Mouse (Mus musculus): ENCODE results near the gene Zfp536. TPM values are rescaled to one million over a fixed set of nuclear protein-coding genes. Genes with fewer than 3 reads are reported as not detected.

Gene Zfp536
- polyA plus RNA-seq, 1 experiment: not detected

DNA sequence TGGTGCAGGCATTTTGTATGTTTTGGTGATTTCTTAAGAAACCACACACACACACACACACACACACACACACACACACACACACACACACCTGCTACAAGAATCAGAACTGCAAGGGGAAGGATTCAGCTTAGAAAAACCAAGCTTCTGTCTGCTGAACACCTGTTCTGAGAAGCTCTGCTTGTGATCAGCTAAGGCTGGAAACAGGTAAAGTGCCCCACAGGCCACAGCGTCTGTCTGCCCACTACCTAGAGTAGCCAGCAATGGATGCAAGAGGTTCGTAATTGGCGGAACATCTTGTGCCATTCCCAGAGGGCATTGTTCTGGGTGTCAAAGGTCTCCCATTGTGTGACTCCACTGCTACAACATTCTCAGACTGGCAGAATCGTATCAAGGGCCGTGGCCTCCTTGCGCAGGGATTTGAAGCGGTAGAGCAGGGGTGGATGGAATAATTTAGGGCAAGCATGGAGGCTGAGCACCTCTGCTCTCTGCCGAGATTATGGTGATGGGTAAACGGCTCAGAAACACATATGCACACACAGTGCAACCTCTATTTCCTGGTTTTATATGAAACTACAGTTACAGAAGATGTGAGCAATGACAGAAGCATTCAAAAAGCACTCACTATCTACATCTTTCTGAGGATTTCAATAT lies 170.4 kb downstream of the Zfp536 start:
- no peak overlapping the region for H3K27ac ChIP-seq (ENCODE audit: control insufficient read depth, insufficient read depth, low read depth, low read length, poor library complexity)
- H3K4me3 ChIP-seq (replicated peaks; ENCODE audit: control insufficient read depth, low read depth, low read length): no peak overlapping the region
- 73% methylated on average over 9 of the region's 9 CpGs for WGBS
- no peak for TF ChIP-seq POLR2A (IDR thresholded peaks at IDR 0.05; ENCODE audit: borderline replicate concordance, control insufficient read depth, low read depth, low read length)
- no peak for TF ChIP-seq CTCF (IDR thresholded peaks at IDR 0.05; ENCODE audit: control insufficient read depth, insufficient read depth, low read length)
- H3K4me1 ChIP-seq (ENCODE audit: control insufficient read depth, insufficient read depth, low read length): no peaks in the 10 kb centered on the region; the same call in 1 of the 2 replicates

DNA sequence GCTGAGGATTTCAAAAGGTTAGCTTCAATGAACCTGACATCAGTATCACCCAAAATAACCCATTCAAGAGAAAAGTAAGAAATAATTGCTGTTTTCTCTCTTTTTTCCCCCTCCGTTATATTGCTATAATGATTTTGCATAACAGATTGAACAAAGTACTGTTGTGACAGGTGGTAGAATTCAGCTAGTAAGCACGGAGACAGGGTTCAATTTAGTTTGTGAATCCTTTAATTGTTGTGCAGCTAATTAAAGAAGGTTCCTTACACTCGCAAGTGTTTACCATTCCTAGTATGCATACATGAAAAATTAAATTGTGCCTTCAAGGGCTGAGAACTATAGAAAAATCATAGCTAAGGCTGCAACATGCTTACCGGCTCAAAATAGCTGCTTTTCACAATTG lies 173.1 kb downstream of the Zfp536 start:
- 72% methylated on average over 4 of the region's 4 CpGs for WGBS

DNA sequence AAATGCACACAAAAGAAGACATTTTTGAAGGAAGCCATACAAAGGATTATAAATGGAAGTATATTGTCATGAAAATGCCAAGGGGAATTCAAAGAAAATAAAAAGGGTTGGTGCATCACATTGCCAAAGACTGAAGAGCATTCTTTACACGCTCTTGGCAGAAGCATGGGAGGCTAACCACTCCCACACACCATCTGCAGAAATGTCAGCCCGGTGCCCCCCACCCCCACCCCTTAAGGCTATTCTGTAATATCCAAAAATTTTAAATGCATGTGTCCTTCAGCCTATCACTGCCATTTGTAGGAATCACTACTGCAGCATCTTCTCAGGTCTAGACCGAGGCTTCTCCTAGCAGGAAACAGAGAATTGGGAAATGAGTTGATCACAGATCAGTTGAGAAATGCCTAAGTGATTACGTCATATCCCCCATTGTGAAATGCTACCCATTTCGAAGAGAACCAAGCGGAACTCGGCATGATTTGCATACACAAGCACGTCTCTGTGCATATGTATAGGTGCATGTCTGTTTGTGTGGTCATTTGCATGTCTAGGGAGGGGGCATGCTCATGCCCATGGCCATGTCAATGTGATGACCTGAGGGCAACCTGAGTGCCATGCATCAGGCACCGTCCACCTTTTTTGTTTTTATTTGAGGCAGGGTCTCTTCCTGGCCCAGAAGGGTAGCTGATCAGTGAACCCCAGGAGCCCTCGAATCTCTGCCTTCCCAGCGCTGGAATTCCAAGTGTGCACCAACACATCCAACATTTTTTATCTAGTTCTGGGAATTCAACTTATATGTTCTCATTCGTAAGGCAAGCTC lies 179.0 kb downstream of the Zfp536 start:
- TF ChIP-seq CTCF (IDR thresholded peaks at IDR 0.05; ENCODE audit: control insufficient read depth, insufficient read depth, low read length): no peak
- TF ChIP-seq POLR2A (IDR thresholded peaks at IDR 0.05; ENCODE audit: borderline replicate concordance, control insufficient read depth, low read depth, low read length): no peak
- 46% methylated on average over 12 of the region's 12 CpGs for WGBS

More for the DNA sequence above, 173.1 kb downstream of the Zfp536 start:
- Histone ChIP-seq H3K27ac (ENCODE audit: control insufficient read depth, insufficient read depth, low read depth, low read length, poor library complexity) (no peak overlapping the region), H3K4me3 (replicated peaks; ENCODE audit: control insufficient read depth, low read depth, low read length) (no peak overlapping the region), H3K4me1 (ENCODE audit: control insufficient read depth, insufficient read depth, low read length) (no peaks in the 10 kb centered on the region; the same call in 1 of the 2 replicates)
- TF ChIP-seq CTCF (IDR thresholded peaks at IDR 0.05; ENCODE audit: control insufficient read depth, insufficient read depth, low read length): no peak
- no peak for TF ChIP-seq POLR2A (IDR thresholded peaks at IDR 0.05; ENCODE audit: borderline replicate concordance, control insufficient read depth, low read depth, low read length)

DNA sequence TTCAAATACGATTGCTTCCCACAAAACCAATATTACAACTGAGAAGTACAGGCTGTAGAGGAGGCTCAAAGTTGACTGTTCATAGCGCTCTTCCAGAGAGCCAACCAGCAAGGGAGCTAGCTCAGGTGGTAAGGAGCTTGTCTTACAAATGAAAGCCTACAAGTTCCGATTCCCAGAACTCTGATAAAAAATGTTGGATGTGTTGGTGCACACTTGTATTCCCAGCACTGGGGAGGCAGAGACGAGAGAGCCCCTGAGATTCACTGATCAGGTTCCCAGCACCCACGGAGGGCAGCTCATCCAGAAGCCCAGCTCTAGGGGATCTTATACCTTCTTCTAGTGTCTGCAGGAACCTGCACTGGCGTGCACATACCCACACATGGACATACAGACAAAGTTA lies 179.9 kb downstream of the Zfp536 start:
- TF ChIP-seq POLR2A (IDR thresholded peaks at IDR 0.05; ENCODE audit: borderline replicate concordance, control insufficient read depth, low read depth, low read length): no peak
- no peak for TF ChIP-seq CTCF (IDR thresholded peaks at IDR 0.05; ENCODE audit: control insufficient read depth, insufficient read depth, low read length)
- H3K27ac ChIP-seq (ENCODE audit: control insufficient read depth, insufficient read depth, low read depth, low read length, poor library complexity): no peak overlapping the region
- no peak overlapping the region for H3K4me3 ChIP-seq (replicated peaks; ENCODE audit: control insufficient read depth, low read depth, low read length)
- H3K4me1 ChIP-seq (ENCODE audit: control insufficient read depth, insufficient read depth, low read length): peaks cover 1% of the 10 kb centered on the region; the same call in 1 of the 2 replicates
- WGBS: 78% methylated on average over 6 of the region's 6 CpGs

More for the DNA sequence above, 179.0 kb downstream of the Zfp536 start:
- no peak overlapping the region for H3K4me3 ChIP-seq (replicated peaks; ENCODE audit: control insufficient read depth, low read depth, low read length)
- H3K4me1 ChIP-seq (ENCODE audit: control insufficient read depth, insufficient read depth, low read length): peaks cover 1% of the 10 kb centered on the region; the same call in 1 of the 2 replicates
- H3K27ac ChIP-seq (ENCODE audit: control insufficient read depth, insufficient read depth, low read depth, low read length, poor library complexity): no peak overlapping the region

DNA sequence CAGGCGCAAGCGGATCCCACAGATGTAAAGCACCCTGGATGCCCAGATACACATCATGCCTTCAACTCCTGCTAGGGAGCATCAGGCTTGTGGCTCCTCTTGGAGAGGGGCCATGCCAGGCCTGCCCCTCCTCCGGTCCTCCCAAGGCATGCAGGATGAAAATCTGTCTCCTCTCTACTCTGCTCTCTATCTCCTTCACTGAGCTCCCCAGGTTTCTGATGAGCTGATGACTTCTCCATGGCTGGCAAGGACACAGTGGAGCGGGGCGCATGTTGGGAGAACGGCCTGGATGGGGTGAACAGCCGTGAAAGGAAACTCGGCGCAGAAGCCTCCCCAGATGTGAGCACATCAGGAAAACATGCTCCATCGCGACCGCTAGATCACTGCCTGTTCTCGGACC lies 186.7 kb downstream of the Zfp536 start:
- Histone ChIP-seq H3K4me1 (ENCODE audit: control insufficient read depth, insufficient read depth, low read length) (no peaks in the 10 kb centered on the region; the same call in 1 of the 2 replicates), H3K4me3 (replicated peaks; ENCODE audit: control insufficient read depth, low read depth, low read length) (no peak overlapping the region), H3K27ac (ENCODE audit: control insufficient read depth, insufficient read depth, low read depth, low read length, poor library complexity) (no peak overlapping the region)
- WGBS: 87% methylated on average over 13 of the region's 13 CpGs
- TF ChIP-seq POLR2A (IDR thresholded peaks at IDR 0.05; ENCODE audit: borderline replicate concordance, control insufficient read depth, low read depth, low read length): no peak
- TF ChIP-seq CTCF (IDR thresholded peaks at IDR 0.05; ENCODE audit: control insufficient read depth, insufficient read depth, low read length): no peak

DNA sequence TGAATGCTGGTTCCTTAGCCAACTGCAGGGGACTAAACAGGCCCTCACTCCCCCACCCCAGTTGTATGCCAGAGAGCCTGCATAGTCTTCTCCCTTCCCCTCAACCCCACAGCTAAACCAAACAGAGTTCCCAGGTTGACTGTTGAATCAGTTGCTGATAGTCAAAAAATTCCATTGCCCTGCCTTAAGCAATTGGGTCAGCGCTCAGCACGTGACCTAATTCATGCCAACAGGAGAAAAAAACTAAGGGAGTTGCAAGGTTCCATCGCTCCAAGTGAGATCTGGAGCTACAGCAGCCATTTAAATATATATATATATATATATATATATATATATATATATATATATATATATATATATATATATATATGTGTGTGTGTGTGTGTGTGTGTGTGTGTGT lies 192.2 kb downstream of the Zfp536 start:
- TF ChIP-seq POLR2A (IDR thresholded peaks at IDR 0.05; ENCODE audit: borderline replicate concordance, control insufficient read depth, low read depth, low read length) (no peak), CTCF (IDR thresholded peaks at IDR 0.05; ENCODE audit: control insufficient read depth, insufficient read depth, low read length) (no peak)
- no peak overlapping the region for H3K4me3 ChIP-seq (replicated peaks; ENCODE audit: control insufficient read depth, low read depth, low read length)
- H3K4me1 ChIP-seq (ENCODE audit: control insufficient read depth, insufficient read depth, low read length): no peaks in the 10 kb centered on the region; the same call in 1 of the 2 replicates
- 85% methylated on average over 3 of the region's 3 CpGs for WGBS
- H3K27ac ChIP-seq (ENCODE audit: control insufficient read depth, insufficient read depth, low read depth, low read length, poor library complexity): no peak overlapping the region

DNA sequence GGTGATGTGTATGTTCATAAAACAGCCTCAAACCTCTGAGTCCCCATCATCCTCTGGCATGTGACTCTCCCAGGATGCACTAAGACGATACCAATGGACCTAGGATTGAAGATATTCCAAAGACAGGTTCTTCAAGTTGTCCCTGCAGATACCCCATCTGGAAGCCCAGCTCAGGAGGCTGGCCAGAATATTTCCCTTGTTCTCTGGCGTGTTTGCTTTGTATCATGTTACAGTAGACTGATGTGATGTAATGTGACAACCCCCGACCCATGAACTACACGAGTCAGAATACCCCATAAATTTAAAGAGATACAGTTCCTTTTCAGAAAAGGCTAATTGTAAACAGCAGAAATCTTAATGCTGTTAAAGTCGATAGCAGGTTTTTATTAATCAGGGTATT lies 192.9 kb downstream of the Zfp536 start:
- H3K27ac ChIP-seq (ENCODE audit: control insufficient read depth, insufficient read depth, low read depth, low read length, poor library complexity): no peak overlapping the region
- no peaks in the 10 kb centered on the region; the same call in 1 of the 2 replicates for H3K4me1 ChIP-seq (ENCODE audit: control insufficient read depth, insufficient read depth, low read length)
- H3K4me3 ChIP-seq (replicated peaks; ENCODE audit: control insufficient read depth, low read depth, low read length): no peak overlapping the region
- TF ChIP-seq CTCF (IDR thresholded peaks at IDR 0.05; ENCODE audit: control insufficient read depth, insufficient read depth, low read length) (no peak), POLR2A (IDR thresholded peaks at IDR 0.05; ENCODE audit: borderline replicate concordance, control insufficient read depth, low read depth, low read length) (no peak)
- 49% methylated on average over 5 of the region's 5 CpGs for WGBS

DNA sequence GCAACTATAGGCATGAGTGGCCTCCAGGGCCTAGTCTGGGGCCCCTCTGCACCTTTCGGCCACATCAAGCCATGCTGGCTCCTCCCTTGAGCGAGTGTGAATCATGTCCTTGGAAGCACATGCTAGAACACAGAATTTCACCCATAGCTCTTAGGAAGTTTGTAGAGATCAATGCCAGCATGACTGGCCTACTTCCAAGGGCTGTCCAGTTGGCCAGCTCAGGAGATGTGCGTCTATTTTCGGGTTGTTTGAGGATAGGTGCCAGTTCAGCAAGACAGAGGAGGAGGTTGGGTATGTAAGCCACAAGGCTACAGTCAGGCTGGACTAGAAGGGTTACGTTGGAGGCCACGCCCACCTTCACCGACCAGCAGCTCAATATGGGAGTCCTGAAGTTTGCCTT lies 201.4 kb downstream of the Zfp536 start:
- Histone ChIP-seq H3K4me1 (ENCODE audit: control insufficient read depth, insufficient read depth, low read length) (no peaks in the 10 kb centered on the region), H3K4me3 (replicated peaks; ENCODE audit: control insufficient read depth, low read depth, low read length) (no peak overlapping the region), H3K27ac (ENCODE audit: control insufficient read depth, insufficient read depth, low read depth, low read length, poor library complexity) (no peak overlapping the region)
- WGBS: 82% methylated on average over 7 of the region's 7 CpGs
- TF ChIP-seq CTCF (IDR thresholded peaks at IDR 0.05; ENCODE audit: control insufficient read depth, insufficient read depth, low read length): no peak
- TF ChIP-seq POLR2A (IDR thresholded peaks at IDR 0.05; ENCODE audit: borderline replicate concordance, control insufficient read depth, low read depth, low read length): no peak
